Mouse (Mus musculus) intestine, postnatal 0 days (tissue): ENCODE measurements around the gene Mrps16. TPM values are rescaled to one million over a fixed set of nuclear protein-coding genes. Genes with fewer than 3 reads are reported as not detected.

Experiments
- ATAC-seq: fragments of 200-750 bp; cut with Nextera tagmentation; 2 replicates; pipeline ENCODE4 v1.8.0; 2017; ENCODE audit warnings: mild to moderate bottlenecking, moderate TSS enrichment, moderate library complexity
- H3K27ac ChIP-seq: fragments of 300-500 bp; sonication (generic); 2 replicates; pipeline ENCODE4 v1.5.1; 2014; ENCODE audit warnings: mild to moderate bottlenecking, low read depth, low read length, moderate library complexity
- H3K27me3 ChIP-seq: fragments of 300-500 bp; sonication (generic); replicated peaks from 2 replicates; pipeline ENCODE4 v1.6.1; 2014; ENCODE audit warnings: low read length, mixed read lengths; ENCODE audit not compliant: control insufficient read depth, insufficient read depth
- H3K36me3 ChIP-seq: fragments of 300-500 bp; sonication (generic); 2 replicates; pipeline ENCODE4 v1.6.1; 2014; ENCODE audit warnings: mild to moderate bottlenecking, moderate library complexity; ENCODE audit not compliant: control insufficient read depth, insufficient read depth
- H3K4me1 ChIP-seq: fragments of 300-500 bp; sonication (generic); replicated peaks from 2 replicates; pipeline ENCODE4 v1.6.1; 2014; ENCODE audit warnings: antibody characterized with exemption, low read length, mixed read lengths; ENCODE audit not compliant: control insufficient read depth, insufficient read depth
- H3K4me2 ChIP-seq: fragments of 300-500 bp; sonication (generic); replicated peaks from 2 replicates; pipeline ENCODE4 v1.6.1; 2014; ENCODE audit warnings: low read depth, mild to moderate bottlenecking, moderate library complexity
- H3K4me3 ChIP-seq: fragments of 300-500 bp; sonication (generic); 2 replicates; pipeline ENCODE4 v1.5.1; 2014; ENCODE audit warnings: low read depth, low read length
- H3K9ac ChIP-seq: fragments of 300-500 bp; sonication (generic); 2 replicates; pipeline ENCODE4 v1.6.1; 2014; ENCODE audit warnings: mild to moderate bottlenecking, low read depth, low read length
- H3K9me3 ChIP-seq: fragments of 300-500 bp; sonication (generic); 2 replicates; pipeline ENCODE4 v1.6.1; 2016; ENCODE audit warnings: mixed run types; ENCODE audit not compliant: control insufficient read depth
- CTCF ChIP-seq: sonication (generic); IDR thresholded peaks from 2 replicates; pipeline ENCODE4 v1.5.1; 2016; ENCODE audit warnings: low read depth, mild to moderate bottlenecking, control low read depth, antibody characterized with exemption, moderate library complexity
- WGBS: fragments of 180-500 bp; shearing (Covaris S2); extraction: QIAGEN DNeasy Blood & Tissue Kit; methylation state at CpG from one replicate; pipeline ENCODE4 v1.1.7; 2014; 5-methylcytosine and 5-hydroxymethylcytosine counted together
- polyA plus RNA-seq: library from polyadenylated mRNA; unstranded; fragments of >200 nt; fragmentation: Nextera tagmentation; extraction: Ambion mirVana; gene quantifications from 2 replicates; pipeline ENCODE4 v1.2.1, GENCODE M21; 2015

Gene Mrps16
- 78.3 and 80.4 TPM in 2 replicates for polyA plus RNA-seq

GRCm38 (mm10) chr14:20393205-20393913 lies at the start of gene Mrps16:
Gene Mrps16 (minus strand): TSS chr14:20393634.
- peak; percentile 95 for ATAC-seq
- Histone ChIP-seq H3K9me3 (no peaks in the 10 kb centered on the region), H3K4me1 (no peaks in the 10 kb centered on the region), H3K9ac (peak within 1 kb of the TSS; percentile 74), H3K4me2 (peak within 1 kb of the TSS; percentile 68), H3K36me3 (peaks cover 8% of the 10 kb centered on the region), H3K27me3 (no peaks in the 10 kb centered on the region), H3K4me3 (peak within 1 kb of the TSS; percentile 67), H3K27ac (peak within 1 kb of the TSS; percentile 69)
- WGBS = under 1% methylated on average over 68 of the region's 68 CpGs
- TF ChIP-seq CTCF = peak; percentile 99

DNA sequence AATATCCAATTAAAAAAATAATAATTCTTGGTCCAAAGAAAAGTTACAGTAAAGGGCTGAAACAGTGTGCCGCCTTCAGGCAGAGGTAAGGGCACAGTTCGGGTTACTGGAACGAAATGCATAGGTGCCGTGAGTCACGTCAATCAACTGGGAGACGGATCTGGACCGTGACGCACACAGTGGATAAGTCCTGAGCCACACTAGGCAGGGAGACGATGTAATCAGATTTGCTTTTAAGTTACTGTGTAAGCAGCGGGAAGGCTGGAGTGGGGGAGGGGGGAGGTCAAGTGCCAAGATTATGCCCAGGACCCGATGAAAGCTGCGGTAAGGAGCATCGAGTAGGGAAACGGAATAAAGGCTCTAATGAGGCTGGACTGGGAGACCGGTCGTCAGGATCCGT lies 48.8 kb upstream of the Mrps16 start:
- no peak for TF ChIP-seq CTCF
- 70% methylated on average over 17 of the region's 17 CpGs for WGBS
- Histone ChIP-seq H3K36me3 (no peaks in the 10 kb centered on the region), H3K9ac (no peak overlapping the region), H3K9me3 (no peaks in the 10 kb centered on the region), H3K27me3 (no peaks in the 10 kb centered on the region), H3K4me1 (no peaks in the 10 kb centered on the region), H3K27ac (no peak overlapping the region), H3K4me2 (no peak overlapping the region), H3K4me3 (no peak overlapping the region)
- ATAC-seq = no peak

DNA sequence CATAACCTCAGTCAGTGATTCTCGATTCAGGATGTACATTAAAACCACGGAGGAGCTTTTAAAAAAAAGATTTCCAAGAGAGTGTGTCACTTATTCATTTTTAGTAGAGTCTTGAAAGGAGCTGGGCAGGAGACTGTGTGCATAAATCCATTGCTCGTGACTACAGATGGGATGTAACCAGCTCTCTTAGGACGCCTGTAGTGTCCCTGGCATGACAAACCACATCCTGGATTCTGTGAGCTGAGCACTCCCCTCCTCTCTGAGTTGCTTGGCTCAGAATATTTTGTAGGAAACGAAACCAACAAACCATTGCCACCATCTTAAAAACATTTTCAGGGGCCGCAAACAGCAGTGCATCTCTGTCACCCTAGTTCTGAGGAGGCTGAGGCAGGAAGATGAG lies 43.5 kb upstream of the Mrps16 start:
- no peak for ATAC-seq

DNA sequence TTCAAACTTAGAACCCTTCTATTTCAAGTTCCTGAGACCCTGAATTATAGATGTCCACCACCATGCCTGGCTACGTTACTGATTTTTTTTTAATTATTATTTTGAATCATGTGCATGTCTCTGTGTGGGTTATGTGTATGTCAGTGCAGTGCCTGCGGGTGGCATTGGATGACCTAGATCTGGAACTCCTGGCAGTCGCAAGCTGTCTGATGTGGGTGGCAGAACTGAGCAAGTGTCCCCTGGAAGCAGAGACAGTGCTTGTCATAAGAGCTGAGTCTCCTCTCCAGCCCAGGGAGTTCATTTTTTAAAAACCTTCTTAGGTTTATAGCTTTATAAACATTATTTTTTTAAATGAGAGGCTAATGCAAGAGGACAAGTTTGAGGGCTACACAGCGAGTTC lies 39.0 kb upstream of the Mrps16 start:
- Histone ChIP-seq H3K4me3 (no peak overlapping the region), H3K4me1 (no peaks in the 10 kb centered on the region), H3K9me3 (no peaks in the 10 kb centered on the region), H3K27me3 (no peaks in the 10 kb centered on the region), H3K4me2 (no peak overlapping the region), H3K36me3 (no peaks in the 10 kb centered on the region), H3K27ac (no peak overlapping the region), H3K9ac (no peak overlapping the region)
- TF ChIP-seq CTCF = no peak
- no peak for ATAC-seq
- WGBS = 82% methylated on average over 4 of the region's 4 CpGs

More for the DNA sequence above, 43.5 kb upstream of the Mrps16 start:
- TF ChIP-seq CTCF = no peak
- Histone ChIP-seq H3K4me3 (no peak overlapping the region), H3K4me2 (no peak overlapping the region), H3K4me1 (no peaks in the 10 kb centered on the region), H3K9me3 (no peaks in the 10 kb centered on the region), H3K27me3 (no peaks in the 10 kb centered on the region), H3K9ac (no peak overlapping the region), H3K36me3 (no peaks in the 10 kb centered on the region), H3K27ac (no peak overlapping the region)
- 68% methylated on average over 6 of the region's 6 CpGs for WGBS

GRCm38 (mm10) chr14:20431726-20432125 lies 38.3 kb upstream of the Mrps16 start:
- Histone ChIP-seq H3K4me2 (no peak overlapping the region), H3K9me3 (no peaks in the 10 kb centered on the region), H3K4me3 (no peak overlapping the region), H3K27ac (no peak overlapping the region), H3K9ac (no peak overlapping the region), H3K27me3 (no peaks in the 10 kb centered on the region), H3K4me1 (no peaks in the 10 kb centered on the region), H3K36me3 (no peaks in the 10 kb centered on the region)
- no peak for TF ChIP-seq CTCF
- 61% methylated on average over 6 of the region's 6 CpGs for WGBS
- ATAC-seq = no peak

DNA sequence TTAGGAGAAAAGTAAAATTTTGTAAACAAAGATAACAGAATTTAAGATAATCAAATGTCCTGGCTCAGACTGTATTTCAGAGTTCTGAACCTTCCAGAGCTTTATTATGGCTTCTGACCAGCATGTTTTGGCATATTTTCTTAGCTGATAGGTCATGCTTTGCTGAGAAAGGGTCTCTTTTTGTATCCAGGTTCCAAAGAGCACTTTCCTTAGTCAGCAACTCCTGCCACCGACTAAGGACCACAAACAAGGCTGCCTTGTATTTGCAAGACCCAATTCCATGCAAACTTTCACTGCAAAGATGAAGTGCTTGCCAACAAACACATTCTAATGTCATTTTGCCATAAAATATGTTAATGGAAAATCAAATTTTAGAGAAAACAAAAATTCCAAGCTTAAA lies 36.4 kb upstream of the Mrps16 start:
- H3K36me3 ChIP-seq = no peaks in the 10 kb centered on the region
- no peaks in the 10 kb centered on the region for H3K27me3 ChIP-seq
- no peak overlapping the region for H3K9ac ChIP-seq
- no peaks in the 10 kb centered on the region for H3K4me1 ChIP-seq
- no peak for TF ChIP-seq CTCF
- no peak overlapping the region for H3K27ac ChIP-seq
- no peak overlapping the region for H3K4me2 ChIP-seq
- WGBS = 62% methylated on average over 1 of the region's 1 CpGs
- H3K4me3 ChIP-seq = no peak overlapping the region
- ATAC-seq = no peak
- H3K9me3 ChIP-seq = no peaks in the 10 kb centered on the region
